Mouse (Mus musculus): ENCODE measurements around the gene Cebpz. TPM values are rescaled to one million over a fixed set of nuclear protein-coding genes. Genes with fewer than 3 reads are reported as not detected.

Cebpz gene
- polyA plus RNA-seq, 2 experiments = 24.3 to 59.5 TPM

- Histone ChIP-seq H3K36me3 (ENCODE audit: control insufficient read depth, insufficient read depth, low read length) (no peaks in the 10 kb centered on the region), H3K27me3 (ENCODE audit: control insufficient read depth, insufficient read depth, low read length) (no peaks in the 10 kb centered on the region), H3K27ac (replicated peaks; ENCODE audit: low read depth, low read length) (no peak overlapping the region), H3K9ac (ENCODE audit: low read depth, low read length, severe bottlenecking) (no peak overlapping the region), H3K9me3 (ENCODE audit: control insufficient read depth, low read length) (no peaks in the 10 kb centered on the region), H3K4me1 (ENCODE audit: control insufficient read depth, insufficient read depth, low read length) (no peaks in the 10 kb centered on the region), H3K4me2 (replicated peaks; ENCODE audit: low read depth, low read length, severe bottlenecking) (no peak overlapping the region), H3K4me3 (replicated peaks; ENCODE audit: low read length) (no peak overlapping the region)
- TF ChIP-seq POLR2A (IDR thresholded peaks at IDR 0.05; ENCODE audit: borderline replicate concordance, extremely low read depth, insufficient read depth, insufficient read length) = no peak
- DNase-seq (ENCODE audit: low spot score) (no peak), ATAC-seq (ENCODE audit: low FRiP score, low read depth) (no peak)
- WGBS = 52% methylated on average over 3 of the region's 3 CpGs
Measured at GRCm38 (mm10) chr17:78889184-78889583, 47.7 kb downstream of the Cebpz start.

- no peak overlapping the region for H3K27ac ChIP-seq (replicated peaks; ENCODE audit: low read depth, low read length)
- no peak overlapping the region for H3K4me3 ChIP-seq (replicated peaks; ENCODE audit: low read length)
- no peak overlapping the region for H3K9ac ChIP-seq (ENCODE audit: low read depth, low read length, severe bottlenecking)
- ATAC-seq (ENCODE audit: low FRiP score, low read depth) (no peak), DNase-seq (ENCODE audit: low spot score) (no peak)
- H3K27me3 ChIP-seq (ENCODE audit: control insufficient read depth, insufficient read depth, low read length) = no peaks in the 10 kb centered on the region
- 82% methylated on average over 4 of the region's 4 CpGs for WGBS
- H3K4me1 ChIP-seq (ENCODE audit: control insufficient read depth, insufficient read depth, low read length) = no peaks in the 10 kb centered on the region
- no peak for TF ChIP-seq POLR2A (IDR thresholded peaks at IDR 0.05; ENCODE audit: borderline replicate concordance, extremely low read depth, insufficient read depth, insufficient read length)
- H3K36me3 ChIP-seq (ENCODE audit: control insufficient read depth, insufficient read depth, low read length) = no peaks in the 10 kb centered on the region
- no peaks in the 10 kb centered on the region for H3K9me3 ChIP-seq (ENCODE audit: control insufficient read depth, low read length)
- H3K4me2 ChIP-seq (replicated peaks; ENCODE audit: low read depth, low read length, severe bottlenecking) = no peak overlapping the region
Measured at GRCm38 (mm10) chr17:78888554-78888953, 48.3 kb downstream of the Cebpz start.

GRCm38 (mm10) chr17:78885286-78886065, 51.4 kb downstream of the Cebpz start:
- Histone ChIP-seq H3K27me3 (ENCODE audit: control insufficient read depth, insufficient read depth, low read length) (no peaks in the 10 kb centered on the region), H3K4me2 (replicated peaks; ENCODE audit: low read depth, low read length, severe bottlenecking) (no peak overlapping the region), H3K9me3 (ENCODE audit: control insufficient read depth, low read length) (no peaks in the 10 kb centered on the region), H3K4me3 (replicated peaks; ENCODE audit: low read length) (no peak overlapping the region), H3K4me1 (ENCODE audit: control insufficient read depth, insufficient read depth, low read length) (0 out of 2 replicates have a peak, but pooled peaks cover 3% of the 10 kb centered on the region), H3K36me3 (ENCODE audit: control insufficient read depth, insufficient read depth, low read length) (no peaks in the 10 kb centered on the region), H3K9ac (ENCODE audit: low read depth, low read length, severe bottlenecking) (no peak overlapping the region), H3K27ac (replicated peaks; ENCODE audit: low read depth, low read length) (no peak overlapping the region)
- 79% methylated on average over 5 of the region's 5 CpGs for WGBS
- DNase-seq (ENCODE audit: low spot score) = no peak
- no peak for ATAC-seq (ENCODE audit: low FRiP score, low read depth)
- no peak for TF ChIP-seq POLR2A (IDR thresholded peaks at IDR 0.05; ENCODE audit: borderline replicate concordance, extremely low read depth, insufficient read depth, insufficient read length)

GRCm38 (mm10) chr17:78883291-78883690, 53.6 kb downstream of the Cebpz start:
- WGBS = 89% methylated on average over 4 of the region's 4 CpGs
- no peak for DNase-seq (ENCODE audit: low spot score)

GRCm38 (mm10) chr17:78882401-78883112, 54.3 kb downstream of the Cebpz start, which contains the start of gene Eif2ak2:
Gene Eif2ak2, minus strand, starts transcription at chr17:78882573.
- peak within 1 kb of the TSS; percentile 68 for H3K4me2 ChIP-seq (replicated peaks; ENCODE audit: low read depth, low read length, severe bottlenecking)
- 0 out of 2 replicates have a peak, but pooled peaks cover 3% of the 10 kb centered on the region for H3K4me1 ChIP-seq (ENCODE audit: control insufficient read depth, insufficient read depth, low read length)
- H3K9ac ChIP-seq (ENCODE audit: low read depth, low read length, severe bottlenecking) = peak within 1 kb of the TSS; percentile 81
- peak; percentile 86 for DNase-seq (ENCODE audit: low spot score)
- peak; percentile 75; the same call in 1 of the 2 replicates for TF ChIP-seq POLR2A (IDR thresholded peaks at IDR 0.05; ENCODE audit: borderline replicate concordance, extremely low read depth, insufficient read depth, insufficient read length)
- peak; percentile 97 for ATAC-seq (ENCODE audit: low FRiP score, low read depth)
- peak within 1 kb of the TSS; percentile 73 for H3K27ac ChIP-seq (replicated peaks; ENCODE audit: low read depth, low read length)
- H3K4me3 ChIP-seq (replicated peaks; ENCODE audit: low read length) = peak within 1 kb of the TSS; percentile 67
- H3K36me3 ChIP-seq (ENCODE audit: control insufficient read depth, insufficient read depth, low read length) = peaks cover 14% of the 10 kb centered on the region
- WGBS = 1% methylated on average over 28 of the region's 28 CpGs
- H3K27me3 ChIP-seq (ENCODE audit: control insufficient read depth, insufficient read depth, low read length) = no peaks in the 10 kb centered on the region
- no peaks in the 10 kb centered on the region for H3K9me3 ChIP-seq (ENCODE audit: control insufficient read depth, low read length)

More at GRCm38 (mm10) chr17:78883291-78883690, 53.6 kb downstream of the Cebpz start:
- Histone ChIP-seq H3K4me1 (ENCODE audit: control insufficient read depth, insufficient read depth, low read length) (0 out of 2 replicates have a peak, but pooled peaks cover 3% of the 10 kb centered on the region), H3K9me3 (ENCODE audit: control insufficient read depth, low read length) (no peaks in the 10 kb centered on the region), H3K9ac (ENCODE audit: low read depth, low read length, severe bottlenecking) (no peak overlapping the region), H3K27ac (replicated peaks; ENCODE audit: low read depth, low read length) (no peak overlapping the region), H3K4me2 (replicated peaks; ENCODE audit: low read depth, low read length, severe bottlenecking) (no peak overlapping the region), H3K4me3 (replicated peaks; ENCODE audit: low read length) (no peak overlapping the region), H3K27me3 (ENCODE audit: control insufficient read depth, insufficient read depth, low read length) (no peaks in the 10 kb centered on the region), H3K36me3 (ENCODE audit: control insufficient read depth, insufficient read depth, low read length) (peaks cover 6% of the 10 kb centered on the region)
- no peak for TF ChIP-seq POLR2A (IDR thresholded peaks at IDR 0.05; ENCODE audit: borderline replicate concordance, extremely low read depth, insufficient read depth, insufficient read length)
- ATAC-seq (ENCODE audit: low FRiP score, low read depth) = no peak

Data from limb, embryonic 14.5 days (tissue).